Mouse (Mus musculus) liver, adult 2 months (tissue): ENCODE results near the gene Tmem179b. TPM values are rescaled to one million over a fixed set of nuclear protein-coding genes. Genes with fewer than 3 reads are reported as not detected.

Experiments
- DNase-seq: peaks from one replicate; pipeline ENCODE4 v3.0.0-alpha.2; 2011; ENCODE audit warnings: low read depth, low spot score; ENCODE audit errors: extremely low read depth
- H3K27ac ChIP-seq: fragments of 200-500 bp; replicated peaks from 2 replicates; pipeline ENCODE4 v1.5.1; 2012; ENCODE audit warnings: low read depth, mild to moderate bottlenecking, control low read depth, inconsistent platforms, low read length; ENCODE audit not compliant: insufficient read depth
- H3K27me3 ChIP-seq: fragments of 200-500 bp; 2 replicates; pipeline ENCODE4 v1.6.1; 2012; ENCODE audit warnings: mild to moderate bottlenecking, moderate library complexity, low read length, inconsistent platforms; ENCODE audit not compliant: control insufficient read depth, insufficient read depth
- H3K36me3 ChIP-seq: fragments of 200-500 bp; 2 replicates; pipeline ENCODE4 v1.6.1; 2012; ENCODE audit warnings: low read length, inconsistent platforms; ENCODE audit not compliant: control insufficient read depth, insufficient read depth
- H3K4me1 ChIP-seq: fragments of 200-500 bp; 2 replicates; pipeline ENCODE4 v1.6.1; 2011; ENCODE audit warnings: low read length; ENCODE audit not compliant: control insufficient read depth, insufficient read depth
- H3K4me3 ChIP-seq: fragments of 200-500 bp; 2 replicates; pipeline ENCODE4 v1.5.1; 2011; ENCODE audit warnings: low read depth, mild to moderate bottlenecking, control low read depth, low read length, moderate library complexity; ENCODE audit not compliant: insufficient read depth
- H3K79me2 ChIP-seq: fragments of 200-500 bp; 2 replicates; pipeline ENCODE4 v1.6.1; 2012; ENCODE audit warnings: inconsistent platforms, mild to moderate bottlenecking, low read length, moderate library complexity; ENCODE audit not compliant: control insufficient read depth, insufficient read depth
- H3K9ac ChIP-seq: fragments of 200-500 bp; 2 replicates; pipeline ENCODE4 v1.6.1; 2012; ENCODE audit warnings: low read depth, mild to moderate bottlenecking, control low read depth, inconsistent platforms, low read length
- CTCF ChIP-seq: fragments of 200-500 bp; IDR thresholded peaks from 2 replicates; pipeline ENCODE4 v1.5.1; 2011; ENCODE audit warnings: low read depth, low read length, control low read depth
- POLR2A ChIP-seq: fragments of 200-500 bp; IDR thresholded peaks from 2 replicates; pipeline ENCODE4 v1.6.1; 2011; ENCODE audit warnings: low read length, control low read depth; ENCODE audit not compliant: insufficient read depth; ENCODE audit errors: extremely low read depth
- WGBS: fragments of 180-500 bp; shearing (Covaris S2); methylation state at CpG from one replicate; pipeline ENCODE4 v1.1.7; 2018; 5-methylcytosine and 5-hydroxymethylcytosine counted together
- polyA plus RNA-seq: library from polyadenylated mRNA; depleted of rRNA; stranded (reverse); fragments of >200 nt; gene quantifications from 2 replicates; pipeline ENCODE4 v1.2.3, GENCODE M21; 2012
- total RNA-seq: library from RNA; depleted of rRNA; stranded (reverse); fragments of >200 nt; gene quantifications from 2 replicates; pipeline ENCODE4 v1.2.3, GENCODE M21; 2014

The Tmem179b gene
- total and polyA plus RNA-seq, 2 experiments, result 28.4 to 85.1 TPM

DNA sequence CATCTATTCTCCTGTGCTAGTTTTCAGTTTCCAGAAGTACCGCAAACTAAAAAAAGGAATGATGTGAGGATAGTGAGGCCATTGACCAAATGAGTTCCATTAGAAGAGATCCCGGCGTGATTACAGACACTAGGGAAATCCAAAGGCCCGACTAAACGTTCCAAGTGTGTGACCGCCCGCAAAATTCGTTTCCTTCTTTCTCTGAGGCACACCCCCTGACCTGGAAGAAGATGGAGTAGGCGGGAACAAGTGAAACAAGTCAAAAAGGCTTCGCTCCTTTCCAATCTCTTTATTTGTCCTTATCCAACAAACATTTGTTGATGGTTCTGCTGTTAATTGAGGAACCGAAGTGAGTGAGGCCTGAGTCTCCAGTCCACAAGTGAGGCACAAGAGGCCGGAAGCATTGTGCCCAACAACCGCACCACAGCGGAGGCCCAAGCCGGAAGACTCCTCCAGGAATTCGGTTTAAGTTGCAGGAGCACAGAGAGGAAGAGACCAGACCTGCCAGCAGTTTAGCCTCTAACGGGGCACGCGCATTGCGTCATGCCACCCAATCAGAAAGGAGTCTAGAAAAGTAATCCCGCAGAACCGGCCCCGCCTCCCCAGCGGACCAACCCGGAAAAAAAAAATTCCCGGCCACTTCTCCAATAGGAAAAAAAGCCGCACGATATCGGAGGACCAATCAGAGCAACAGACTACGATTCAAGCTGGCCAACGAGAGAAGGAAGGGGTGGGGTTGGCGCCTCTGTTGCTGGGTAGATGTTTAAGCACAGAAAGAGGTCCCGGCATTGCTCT is 44.7 kb upstream of the Tmem179b start, which contains the start of gene Ttc9c:
Gene Ttc9c (minus strand): TSS at position 533 of the 795 bp plus-strand sequence.
- H3K4me3 ChIP-seq, result peak within 1 kb of the TSS; percentile 82
- TF ChIP-seq POLR2A (peak; percentile 60; the same call in 1 of the 2 replicates), CTCF (no peak)
- H3K36me3 ChIP-seq, result peaks cover 21% of the 10 kb centered on the region
- H3K79me2 ChIP-seq, result peaks cover 10% of the 10 kb centered on the region; the same call in 1 of the 2 replicates
- H3K4me1 ChIP-seq, result peaks cover 18% of the 10 kb centered on the region
- no peaks in the 10 kb centered on the region for H3K27me3 ChIP-seq
- under 1% methylated on average over 33 of the region's 33 CpGs for WGBS
- peak within 1 kb of the TSS; percentile 96 for H3K27ac ChIP-seq
- peak within 1 kb of the TSS; percentile 93 for H3K9ac ChIP-seq
- DNase-seq, result peak; percentile 97

DNA sequence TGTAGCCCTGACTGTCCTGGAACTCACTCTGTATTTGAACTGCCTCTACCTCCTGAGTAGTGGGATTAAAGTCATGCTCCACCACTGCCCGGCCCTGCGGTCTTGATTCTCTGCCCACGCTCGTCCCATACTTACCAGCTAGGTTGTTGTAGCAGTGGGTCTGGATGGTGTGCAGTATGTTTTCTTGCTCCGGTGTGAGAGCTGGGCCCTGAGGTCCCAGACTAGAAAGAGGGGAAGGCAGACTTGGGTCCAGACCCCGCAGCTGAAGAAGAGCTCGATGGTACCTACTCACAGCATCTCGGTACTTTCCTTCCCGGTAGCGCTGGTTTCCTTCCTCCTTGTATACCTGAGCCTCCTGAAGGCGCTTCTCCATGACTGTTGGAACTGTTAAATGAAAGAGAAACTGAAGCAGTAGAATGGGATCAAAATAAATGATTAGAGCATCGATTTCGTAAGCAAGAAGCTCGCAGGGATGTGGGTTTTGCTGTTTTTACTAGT is 44.1 kb upstream of the Tmem179b start:
- 13% methylated on average over 14 of the region's 14 CpGs for WGBS
- no peaks in the 10 kb centered on the region for H3K27me3 ChIP-seq

DNA sequence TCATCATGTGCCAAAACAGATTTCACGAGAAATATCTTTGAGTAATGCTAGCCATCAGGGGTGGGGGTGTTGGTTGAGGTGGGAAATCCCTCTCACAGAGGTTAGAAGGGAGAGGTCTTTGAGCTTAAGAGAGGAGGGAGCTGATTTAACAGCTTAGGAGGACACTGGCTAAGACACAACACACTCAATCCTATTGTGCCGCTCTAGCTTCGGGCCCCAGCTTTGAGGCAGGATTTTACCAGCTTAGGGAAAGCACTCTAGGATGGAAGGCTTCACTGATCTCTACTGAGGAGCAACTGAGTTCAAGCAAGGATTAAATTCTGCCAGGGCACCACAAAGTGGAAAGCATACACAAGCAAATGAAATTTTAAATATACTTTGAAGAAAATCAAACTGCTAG is 42.7 kb upstream of the Tmem179b start:
- DNase-seq, result no peak
- Histone ChIP-seq H3K36me3 (peaks cover 16% of the 10 kb centered on the region), H3K27me3 (no peaks in the 10 kb centered on the region), H3K4me1 (peaks cover 13% of the 10 kb centered on the region), H3K4me3 (no peak overlapping the region), H3K9ac (no peak overlapping the region), H3K79me2 (peaks cover 10% of the 10 kb centered on the region; the same call in 1 of the 2 replicates), H3K27ac (no peak overlapping the region)
- WGBS, result 71% methylated on average over 3 of the region's 3 CpGs
- TF ChIP-seq POLR2A, result no peak
- no peak for TF ChIP-seq CTCF

More for the DNA sequence above, 44.1 kb upstream of the Tmem179b start:
- peaks cover 14% of the 10 kb centered on the region for H3K36me3 ChIP-seq
- peak overlapping the region; percentile 82 for H3K4me3 ChIP-seq
- peaks cover 18% of the 10 kb centered on the region for H3K4me1 ChIP-seq
- H3K9ac ChIP-seq, result peak overlapping the region; percentile 78
- H3K27ac ChIP-seq, result peak overlapping the region; percentile 95
- H3K79me2 ChIP-seq, result peaks cover 10% of the 10 kb centered on the region; the same call in 1 of the 2 replicates
- no peak for DNase-seq
- TF ChIP-seq POLR2A (no peak), CTCF (no peak)

DNA sequence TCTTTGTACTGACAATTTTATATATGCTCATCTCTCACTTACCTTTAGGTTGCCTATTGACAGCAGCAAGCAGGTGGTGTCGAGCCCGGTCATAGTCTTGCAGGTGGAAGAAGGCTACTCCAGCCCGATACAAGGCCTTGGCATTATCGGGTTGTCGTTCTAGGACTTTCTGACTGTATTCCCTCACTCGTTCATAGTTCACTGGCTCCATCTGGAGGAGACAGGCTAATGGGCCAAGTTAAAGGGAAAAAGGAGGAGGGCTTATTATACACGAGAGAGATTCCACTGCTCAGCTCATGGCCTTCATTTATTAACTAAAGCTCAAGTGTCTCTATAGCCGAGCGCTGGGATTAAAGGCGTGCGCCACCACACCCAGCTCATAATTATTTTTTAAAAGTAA is 41.5 kb upstream of the Tmem179b start:
- Histone ChIP-seq H3K4me3 (no peak overlapping the region), H3K79me2 (peaks cover 8% of the 10 kb centered on the region; the same call in 1 of the 2 replicates), H3K27ac (no peak overlapping the region), H3K9ac (no peak overlapping the region), H3K36me3 (peaks cover 21% of the 10 kb centered on the region), H3K27me3 (no peaks in the 10 kb centered on the region), H3K4me1 (peaks cover 11% of the 10 kb centered on the region)
- no peak for TF ChIP-seq POLR2A
- no peak for TF ChIP-seq CTCF
- DNase-seq, result no peak
- 84% methylated on average over 11 of the region's 11 CpGs for WGBS

DNA sequence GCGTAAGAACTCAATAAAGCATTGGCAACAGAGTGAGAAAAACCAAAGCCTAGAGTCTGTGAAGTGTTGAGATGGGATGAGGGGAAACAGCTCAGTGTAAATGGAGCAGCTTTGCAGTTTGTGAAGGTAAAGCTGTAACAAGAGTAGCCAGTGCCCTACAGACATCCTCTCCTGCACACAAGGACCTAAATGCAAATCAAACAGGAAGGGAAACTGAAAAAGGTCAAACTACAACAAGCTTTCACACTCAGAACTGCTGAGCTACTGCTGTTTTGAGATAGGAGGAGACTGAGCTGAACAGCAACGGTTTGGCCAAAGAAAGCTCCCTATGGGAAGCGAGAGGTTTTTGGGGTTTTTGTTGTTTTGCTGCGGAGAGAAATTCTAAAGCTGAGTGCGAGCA is 32.5 kb upstream of the Tmem179b start:
- TF ChIP-seq POLR2A (no peak), CTCF (no peak)
- peaks cover 2% of the 10 kb centered on the region; the same call in 1 of the 2 replicates for H3K4me1 ChIP-seq
- peaks cover 19% of the 10 kb centered on the region for H3K36me3 ChIP-seq
- peak; percentile 33 for DNase-seq
- H3K27me3 ChIP-seq, result no peaks in the 10 kb centered on the region
- H3K9ac ChIP-seq, result no peak overlapping the region
- no peaks in the 10 kb centered on the region for H3K79me2 ChIP-seq
- WGBS, result 86% methylated on average over 5 of the region's 5 CpGs
- no peak overlapping the region for H3K27ac ChIP-seq
- no peak overlapping the region for H3K4me3 ChIP-seq
